Mouse (Mus musculus) olfactory bulb, adult 2 months (tissue): ENCODE data around the gene Parp8.

ENCODE experiments used
- CTCF ChIP-seq: fragments of 200-500 bp; IDR thresholded peaks from 2 replicates; pipeline ENCODE4 v1.5.1; 2012; ENCODE audit warnings: low read depth, mild to moderate bottlenecking, low read length, moderate library complexity; ENCODE audit not compliant: insufficient read depth
- POLR2A ChIP-seq: fragments of 200-500 bp; IDR thresholded peaks from 2 replicates; pipeline ENCODE4 v1.6.1; 2012; ENCODE audit warnings: mild to moderate bottlenecking, low read depth, low read length, moderate library complexity; ENCODE audit not compliant: insufficient read depth

DNA sequence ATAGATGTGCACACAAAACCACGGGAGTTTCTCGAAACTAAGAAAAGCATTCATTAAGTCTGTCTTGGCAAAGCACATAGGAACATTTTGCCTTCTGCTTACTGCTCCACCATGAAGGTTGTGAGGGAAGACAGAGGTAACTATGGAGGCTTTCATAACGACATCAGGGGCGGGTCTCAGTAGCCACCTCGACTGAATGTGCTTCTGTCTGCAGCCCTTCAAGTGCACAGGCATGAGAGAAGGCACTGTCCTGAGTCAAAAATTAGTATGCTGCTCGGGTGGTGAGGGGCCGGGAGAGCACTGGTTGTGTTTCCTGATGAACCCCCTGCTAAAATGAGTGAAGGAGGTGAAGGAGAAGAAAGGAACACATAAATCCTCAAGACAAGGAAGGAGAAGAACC, 51.8 kb downstream of the Parp8 start:
- TF ChIP-seq POLR2A (no peak), CTCF (no peak)
